Mouse (Mus musculus): ENCODE measurements around the gene H2-T23. TPM values are rescaled to one million over a fixed set of nuclear protein-coding genes. Genes with fewer than 3 reads are reported as not detected.
"Not testable (repeated sequence)": the region's sequence is repeated elsewhere in the genome, so short reads cannot be mapped to it uniquely, and the experiment has no call there.

Gene H2-T23
- 1 to 10 TPM; 3.8 to 4.6 TPM for total RNA-seq (2021)
- long read RNA-seq, experiment 1, partial matches to known transcripts, result 3 of 7 reads
- long read RNA-seq, experiment 1, other reads (novel, unspliced or antisense), result 1 of 7 reads
- long read RNA-seq, experiment 2, partial matches to known transcripts, result 1 of 6 reads
- long read RNA-seq, experiment 2, other reads (novel, unspliced or antisense), result 1 of 6 reads

DNA sequence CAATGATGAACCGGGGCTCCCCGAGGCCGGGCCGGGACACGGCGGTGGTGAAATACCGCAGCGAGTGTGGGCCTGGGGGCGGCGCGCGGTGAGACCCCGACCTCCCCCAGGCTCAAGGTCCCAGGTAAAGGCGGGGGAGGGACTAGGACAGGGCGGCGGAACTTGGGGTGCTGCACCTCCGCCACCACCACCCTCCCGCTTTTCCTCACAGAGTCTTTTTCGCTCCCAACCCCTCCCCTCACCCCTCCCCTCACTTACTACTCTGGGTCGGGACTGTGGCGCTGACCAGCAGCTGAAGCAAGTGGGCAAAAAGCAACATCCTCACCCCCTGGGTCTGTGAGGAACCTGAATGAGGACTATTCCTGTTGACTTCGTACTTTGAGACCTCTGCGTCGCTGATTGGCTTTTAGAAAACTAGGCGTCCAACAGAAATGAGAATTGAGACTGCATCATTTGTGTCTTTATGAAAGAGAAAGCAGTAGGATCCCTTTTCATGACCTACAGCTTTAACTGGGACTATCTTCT is at the start of gene H2-T23:
TSS of gene H2-T23 (minus strand) at position 505 of the 525 bp plus-strand sequence.
- DNase-seq (ENCODE audit: low spot score in 2 of 2); intact Hi-C loops (cut with DNase I): not testable (repeated sequence)

- DNase-seq (ENCODE audit: low spot score in 2 of 2); intact Hi-C loops (cut with DNase I): not testable (repeated sequence)
Observed at GRCm38 (mm10) chr17:36081901-36082300, 49.2 kb upstream of the H2-T23 start.

DNA sequence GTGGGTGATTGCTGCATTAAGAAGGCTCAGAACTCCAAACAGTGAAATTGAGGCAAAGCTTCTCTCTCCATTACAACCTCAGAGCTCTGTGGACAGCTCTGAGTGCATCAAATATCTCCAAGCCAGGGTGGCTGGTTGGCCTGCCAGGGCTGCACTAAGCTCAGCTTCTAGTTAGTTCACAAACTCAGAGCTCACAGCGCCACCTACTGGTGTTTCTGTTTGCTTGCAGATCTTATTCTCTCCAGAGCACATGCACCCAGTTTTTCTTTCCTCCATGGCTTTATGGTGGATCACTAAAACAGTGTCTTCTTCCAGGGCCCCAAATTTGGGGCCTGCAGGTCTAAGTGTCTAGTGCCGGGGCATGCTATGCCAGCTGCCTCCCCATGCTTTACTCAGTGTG is 28.2 kb upstream of the H2-T23 start:
- intact Hi-C loops (cut with DNase I), result loop anchor here (10.0 kb wide), 2 partner anchors 74 to 134 kb away; partner anchors contain the start of gene H2-T3
- peak; percentile 93 for DNase-seq (ENCODE audit: low spot score in 2 of 2)

DNA sequence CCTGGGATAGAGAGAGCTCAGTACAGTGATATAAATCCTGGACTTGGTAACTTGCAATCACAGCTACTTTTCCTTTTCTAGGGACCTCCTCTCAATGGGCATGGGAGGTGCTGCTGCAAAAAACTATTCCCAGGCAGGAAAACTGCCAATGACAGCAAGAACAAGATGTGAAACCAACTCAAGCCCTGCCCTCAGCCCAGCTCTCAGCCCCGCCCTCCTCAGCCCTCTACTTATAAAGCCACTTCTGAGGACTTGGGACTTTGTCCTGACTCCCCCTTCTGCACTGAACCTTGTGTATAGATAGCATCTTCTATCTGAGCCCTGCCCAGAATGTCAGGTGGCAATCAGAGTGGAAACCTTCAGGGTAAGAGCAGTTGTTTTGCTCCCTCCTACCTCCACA is 25.7 kb upstream of the H2-T23 start, which contains the start of gene Gm11127:
TSS of gene Gm11127 (minus strand) at position 10 of the 400 bp plus-strand sequence.
- intact Hi-C loops (cut with DNase I), result not testable (repeated sequence)

DNA sequence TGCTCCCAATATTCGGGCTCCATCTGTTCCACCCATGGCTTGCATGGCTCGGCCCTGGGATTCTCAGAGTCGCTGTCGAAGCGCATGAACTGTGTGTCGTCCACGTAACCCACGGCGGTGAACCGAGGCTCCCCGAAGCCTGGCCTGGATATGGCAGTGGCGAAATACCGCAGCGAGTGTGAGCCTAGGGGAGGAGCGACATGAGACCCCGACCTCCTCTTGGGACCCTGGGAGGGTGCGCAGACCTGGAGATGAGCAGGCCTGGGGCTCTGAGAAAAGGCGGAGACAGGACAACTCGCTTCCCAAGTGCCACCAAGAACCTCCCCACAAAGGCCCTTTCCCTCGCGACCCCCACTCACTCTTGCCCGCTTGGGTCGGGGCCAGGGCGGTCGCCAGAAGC is 25.3 kb upstream of the H2-T23 start:
- DNase-seq (ENCODE audit: low spot score in 2 of 2); intact Hi-C loops (cut with DNase I): not testable (repeated sequence)

More for the DNA sequence above, 25.7 kb upstream of the H2-T23 start, which contains the start of gene Gm11127:
- not testable (repeated sequence) for DNase-seq (ENCODE audit: low spot score in 2 of 2)

- no peak for DNase-seq (ENCODE audit: low spot score in 2 of 2)
- intact Hi-C loops (cut with DNase I), result no loop called here
Observed at GRCm38 (mm10) chr17:36043286-36043685, 10.6 kb upstream of the H2-T23 start.

DNA sequence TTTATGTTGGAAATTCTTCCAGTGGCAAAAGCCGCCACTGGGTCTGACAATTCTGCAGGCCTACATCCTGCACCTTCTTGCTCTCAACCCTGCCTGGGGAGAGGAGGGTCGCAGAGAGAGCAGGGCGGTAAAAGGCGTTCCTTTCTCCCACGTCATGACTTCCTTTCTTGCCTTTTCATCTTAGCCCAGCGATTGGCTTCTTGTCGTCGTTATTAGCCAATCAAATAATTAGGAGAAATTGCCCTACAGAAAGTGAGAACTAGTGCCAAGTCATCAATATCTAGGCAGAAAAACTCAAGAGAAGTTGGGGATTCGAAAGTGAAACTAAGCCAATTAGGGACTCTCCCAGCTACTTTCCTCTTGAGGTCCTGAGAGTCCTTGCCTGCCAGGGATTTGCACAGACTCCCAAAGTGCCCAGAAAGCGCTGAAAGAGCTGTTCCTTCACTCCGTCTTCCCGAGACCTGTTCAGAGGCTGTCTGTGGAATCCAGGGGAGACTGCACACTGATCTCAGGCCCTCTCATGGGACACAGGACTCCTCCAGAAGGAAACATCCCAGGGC is 10.0 kb upstream of the H2-T23 start, which contains the start of the genes H2-T22 and Gm6034:
TSS of gene H2-T22 (minus strand) at position 138 of the 560 bp plus-strand sequence.
TSS of gene Gm6034 (plus strand) at position 352 of the 560 bp plus-strand sequence.
- intact Hi-C loops (cut with DNase I), result not testable (repeated sequence)
- DNase-seq (ENCODE audit: low spot score in 2 of 2), result peak; percentile 69 to 89

DNA sequence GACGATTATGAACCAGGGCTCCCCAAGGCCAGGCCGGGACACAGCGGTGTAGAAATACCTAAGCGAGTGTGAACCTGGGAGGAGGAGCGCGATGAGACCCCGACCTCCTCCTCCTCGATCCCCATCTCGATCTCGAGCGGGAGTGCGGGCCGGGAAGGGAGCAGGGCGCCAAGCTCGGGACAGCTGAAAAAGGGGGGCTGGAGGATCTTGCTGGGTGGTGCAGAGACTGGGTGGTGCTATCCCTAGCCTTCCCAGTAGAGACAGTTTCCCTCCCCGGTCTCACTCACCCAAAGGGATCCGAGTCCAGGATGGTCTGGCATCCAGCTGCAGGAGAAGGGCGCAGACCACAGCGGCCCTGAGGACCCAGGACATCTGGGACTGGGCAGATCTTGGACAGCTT is 9.4 kb upstream of the H2-T23 start:
- DNase-seq (ENCODE audit: low spot score in 2 of 2); intact Hi-C loops (cut with DNase I): not testable (repeated sequence)

GRCm38 (mm10) chr17:36040604-36041003 is 7.9 kb upstream of the H2-T23 start:
- DNase-seq (ENCODE audit: low spot score in 2 of 2); intact Hi-C loops (cut with DNase I): not testable (repeated sequence)

- not testable (repeated sequence) for DNase-seq (ENCODE audit: low spot score in 2 of 2)
- intact Hi-C loops (cut with DNase I), result loop anchor here (2.0 kb wide), 1 partner anchor 39 kb away; no protein-coding TSS in a partner anchor
Observed at GRCm38 (mm10) chr17:36036126-36036525, 3.5 kb upstream of the H2-T23 start.

- peak in 1 of 2 experiments; percentile 59 for DNase-seq (ENCODE audit: low spot score in 2 of 2)
- intact Hi-C loops (cut with DNase I), result not testable (repeated sequence)
Observed at GRCm38 (mm10) chr17:36035010-36035638, 2.5 kb upstream of the H2-T23 start.

- DNase-seq (ENCODE audit: low spot score in 2 of 2); intact Hi-C loops (cut with DNase I): not testable (repeated sequence)
Observed at GRCm38 (mm10) chr17:36034524-36034923, 1.9 kb upstream of the H2-T23 start.

- peak; percentile 51 to 62 for DNase-seq (ENCODE audit: low spot score in 2 of 2)
- intact Hi-C loops (cut with DNase I), result not testable (repeated sequence)
Observed at GRCm38 (mm10) chr17:36031583-36032331, 898 bp downstream of the H2-T23 start.

GRCm38 (mm10) chr17:36030703-36031582 is 1.7 kb downstream of the H2-T23 start:
- intact Hi-C loops (cut with DNase I); DNase-seq (ENCODE audit: low spot score in 2 of 2): not testable (repeated sequence)

GRCm38 (mm10) chr17:36030046-36030702 is 2.5 kb downstream of the H2-T23 start:
- intact Hi-C loops (cut with DNase I); DNase-seq (ENCODE audit: low spot score in 2 of 2): not testable (repeated sequence)

DNA sequence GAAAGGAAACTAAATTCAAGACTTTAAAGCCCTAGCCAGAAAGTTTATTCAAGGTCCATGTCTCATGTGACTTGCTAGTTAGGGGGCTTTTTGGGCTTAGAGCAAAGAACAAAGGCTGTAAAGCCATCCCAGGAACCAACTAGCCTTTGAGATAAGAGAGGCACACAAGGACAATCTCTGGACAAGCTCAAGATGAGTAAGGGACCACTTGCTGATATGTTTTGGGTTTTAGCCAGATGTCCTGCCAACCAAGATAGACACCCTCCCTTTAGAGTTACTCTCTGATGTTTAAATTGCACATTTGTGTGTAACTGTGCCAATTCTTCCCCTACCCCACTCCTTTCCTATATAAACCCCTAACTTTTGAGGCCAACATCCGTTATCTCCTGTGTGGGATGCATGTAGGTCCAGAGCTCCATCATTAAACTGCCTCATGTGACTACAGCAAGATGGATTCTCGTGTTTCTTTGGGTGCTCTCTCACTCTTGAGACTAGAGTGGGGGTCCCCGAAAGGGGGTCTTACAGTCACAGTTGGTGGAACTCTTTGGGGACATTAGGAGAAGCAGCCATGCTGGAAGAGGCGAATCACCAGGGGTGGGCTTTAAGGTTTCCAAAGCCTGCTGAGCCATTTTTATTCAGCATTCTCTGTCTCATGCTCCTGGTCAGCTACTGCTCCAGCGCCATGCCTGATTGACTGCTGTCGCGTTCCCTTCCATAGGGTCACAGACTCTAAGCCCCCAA is 3.6 kb downstream of the H2-T23 start:
- intact Hi-C loops (cut with DNase I), result no loop called here
- DNase-seq (ENCODE audit: low spot score in 2 of 2), result no peak

- DNase-seq (ENCODE audit: low spot score in 2 of 2), result no peak
- intact Hi-C loops (cut with DNase I), result no loop called here
Observed at GRCm38 (mm10) chr17:36027663-36028062, 5.0 kb downstream of the H2-T23 start.
